Mouse (Mus musculus) stomach, postnatal 0 days (tissue): ENCODE measurements at regions not wholly inside any gene's neighbourhood (a gene's known extent, or its start where the extent isn't known, plus 50 kb on each side); places are given as distances from the start of the nearest gene placed in this dataset.

Experiments used
- CTCF ChIP-seq: IDR thresholded peaks from 2 replicates; pipeline ENCODE4 v1.5.1; 2016; ENCODE audit warnings: antibody characterized with exemption, low read depth, mild to moderate bottlenecking, moderate library complexity
- EP300 ChIP-seq: optimal IDR thresholded peaks from 2 replicates; pipeline ENCODE3; 2016; ENCODE audit warnings: antibody characterized with exemption

GRCm38 (mm10) chr13:57186168-57186567 is 290.4 kb upstream of the Trpc7 start:
- no peak for TF ChIP-seq EP300
- TF ChIP-seq CTCF: no peak
